Mouse (Mus musculus): ENCODE measurements around the gene Rpl13a.
"Not testable (repeated sequence)": the region's sequence is repeated elsewhere in the genome, so short reads cannot be mapped to it uniquely, and the experiment has no call there.

The Rpl13a gene

DNA sequence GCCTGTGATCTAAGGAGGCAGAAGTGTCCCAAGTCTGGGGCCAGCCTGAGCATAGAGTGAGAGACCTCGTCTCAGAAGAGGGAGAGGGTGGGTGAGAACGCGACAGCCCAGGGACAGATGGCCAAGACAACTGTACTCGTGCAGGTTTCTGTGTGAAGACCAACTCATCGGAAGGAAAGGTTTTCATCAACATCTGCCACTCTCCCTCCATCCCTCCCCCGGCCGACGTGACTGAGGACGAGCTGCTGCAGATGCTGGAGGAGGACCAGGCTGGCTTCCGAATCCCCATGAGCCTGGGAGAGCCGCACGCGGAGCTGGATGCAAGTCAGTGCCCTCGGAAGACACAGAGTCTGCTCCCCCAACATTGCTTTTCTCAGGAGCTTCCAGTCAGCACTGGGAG is 28.9 kb upstream of the Rpl13a start:
- peak in 1 of 2 experiments; percentile 75 for DNase-seq (ENCODE audit: low spot score in 2 of 2)

DNA sequence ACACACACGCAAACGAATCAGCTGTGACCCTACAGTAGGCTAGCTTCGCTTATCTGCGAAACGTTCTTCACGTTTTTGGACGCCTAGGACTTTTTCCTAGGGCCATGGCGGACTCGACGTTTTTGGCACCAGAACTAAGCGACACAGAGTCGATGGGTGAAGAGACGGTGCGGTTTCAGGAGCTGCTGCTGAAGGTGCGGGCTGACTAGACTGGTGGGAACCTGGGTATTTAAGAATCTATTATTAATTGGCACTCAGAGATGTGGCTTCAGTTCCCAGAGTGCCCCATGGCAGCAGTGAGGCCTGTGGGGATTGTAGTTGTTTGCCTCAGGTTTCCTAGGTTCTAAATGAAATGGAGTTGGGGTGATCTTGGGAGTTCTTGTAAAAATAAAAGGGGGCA is 27.6 kb upstream of the Rpl13a start:
- DNase-seq (ENCODE audit: low spot score in 2 of 2), result no peak

DNA sequence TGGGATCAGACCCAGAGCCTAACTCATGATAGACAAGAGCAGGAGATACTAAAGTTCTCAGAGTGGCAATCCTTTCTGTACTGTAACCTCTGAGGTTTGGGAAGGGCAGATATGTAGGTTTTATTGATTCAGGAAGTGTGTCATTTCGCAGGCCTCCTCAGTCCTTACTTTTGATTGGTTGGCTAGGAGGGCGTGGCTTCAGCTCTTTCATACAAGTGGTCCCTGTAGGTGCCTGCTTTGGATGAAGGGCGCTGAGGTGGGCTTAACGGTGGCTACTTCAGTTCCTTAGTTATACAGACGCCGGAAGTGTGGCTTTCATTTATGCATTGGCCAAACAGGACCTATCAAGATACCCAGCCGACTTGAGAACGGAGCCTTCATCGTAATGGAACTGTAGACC is 27.0 kb upstream of the Rpl13a start:
- no peak for DNase-seq (ENCODE audit: low spot score in 2 of 2)

DNA sequence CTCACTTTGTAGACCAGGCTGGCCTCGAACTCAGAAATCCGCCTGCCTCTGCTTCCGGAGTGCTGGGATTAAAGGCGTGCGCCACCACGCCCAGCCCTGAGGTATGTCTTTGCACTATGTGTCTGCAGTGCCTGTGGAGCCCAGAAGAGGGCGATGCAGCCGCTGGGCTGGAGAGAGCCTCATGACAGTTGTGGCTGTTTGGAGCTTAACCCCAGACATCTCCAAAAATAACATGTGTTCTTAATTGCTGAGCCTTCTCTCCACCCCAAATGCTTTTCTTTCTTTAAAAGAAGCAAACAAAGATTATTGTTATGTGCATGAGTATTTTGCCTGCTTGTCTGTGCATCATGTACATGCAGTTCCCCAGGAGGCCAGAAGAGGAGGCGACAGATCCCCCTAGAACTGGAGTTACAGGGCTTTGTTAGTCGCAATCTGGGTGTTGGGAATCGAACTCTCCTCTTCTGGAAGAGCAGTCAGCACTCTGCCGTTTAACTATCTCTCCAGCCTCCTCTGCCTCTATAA is 26.5 kb upstream of the Rpl13a start:
- peak in 1 of 2 experiments; percentile 54 for DNase-seq (ENCODE audit: low spot score in 2 of 2)

DNA sequence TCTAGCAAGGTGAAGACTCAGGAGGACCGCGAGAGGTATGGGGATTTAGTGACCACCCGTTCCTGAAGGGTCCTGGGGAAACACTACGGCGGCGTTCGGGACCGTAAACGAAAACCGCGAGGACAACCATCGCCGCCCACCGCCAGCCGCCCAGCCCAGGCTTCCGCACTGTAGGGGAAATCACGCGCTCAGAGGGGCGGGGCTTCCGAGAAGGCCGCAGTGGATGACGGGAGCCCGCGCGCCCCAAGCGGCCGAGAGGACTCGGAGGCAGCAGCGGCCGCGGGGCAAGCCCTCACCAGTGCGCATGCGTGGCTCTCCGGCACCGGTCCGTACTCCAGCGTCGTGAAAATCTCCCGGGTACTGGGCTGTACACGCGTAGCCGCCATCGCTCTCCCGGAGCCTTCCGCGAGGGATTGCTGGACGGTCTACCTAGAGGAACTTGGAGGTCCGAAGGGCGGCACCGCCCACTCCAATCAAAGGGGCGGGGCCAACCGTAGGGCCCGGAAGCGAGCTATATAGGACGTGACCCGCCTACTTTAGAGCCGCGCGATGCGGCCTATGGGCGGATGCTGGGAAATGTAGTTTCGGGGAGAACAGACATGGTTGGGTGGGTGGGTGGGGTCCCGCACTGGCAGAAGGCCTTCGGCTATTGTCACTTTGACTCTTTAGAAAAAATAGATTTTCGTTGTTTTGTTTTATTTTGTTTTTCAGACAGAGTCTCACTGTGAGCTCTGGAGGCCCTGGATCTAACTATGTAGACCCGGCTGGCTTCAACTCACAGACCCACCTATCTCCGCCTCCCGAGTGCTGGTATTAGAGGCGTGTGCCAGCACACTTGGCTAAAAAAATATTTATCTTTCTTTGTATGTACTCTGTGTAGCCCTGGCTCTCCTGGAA is 25.8 kb upstream of the Rpl13a start, which contains the start of the genes Pih1d1 and Aldh16a1:
Gene Pih1d1 (plus strand): TSS at position 208 of the 897 bp plus-strand sequence.
Gene Aldh16a1 (minus strand): TSS at position 489 of the 897 bp plus-strand sequence.
- peak; percentile 89 to 96 for DNase-seq (ENCODE audit: low spot score in 2 of 2)

DNA sequence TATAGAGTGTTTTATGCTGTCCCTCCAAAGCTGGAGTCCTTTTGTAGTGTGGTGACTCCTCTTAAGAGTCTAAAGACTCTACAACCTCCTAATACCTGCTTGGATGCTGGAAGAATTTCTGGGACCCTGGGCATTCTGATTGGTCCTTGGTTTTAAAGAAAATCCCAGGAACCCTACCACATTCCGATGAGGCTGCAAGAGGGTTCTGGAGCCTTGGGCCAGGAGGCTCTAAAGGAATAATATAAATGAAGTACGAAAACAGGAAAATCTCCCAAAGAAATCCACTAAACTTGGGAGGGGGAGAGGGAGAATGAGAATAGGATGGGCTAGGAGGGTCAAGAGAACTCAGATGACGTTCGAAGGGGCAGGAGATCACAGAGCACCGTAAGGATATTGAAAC is 25.0 kb upstream of the Rpl13a start:
- no peak for DNase-seq (ENCODE audit: low spot score in 2 of 2)

DNA sequence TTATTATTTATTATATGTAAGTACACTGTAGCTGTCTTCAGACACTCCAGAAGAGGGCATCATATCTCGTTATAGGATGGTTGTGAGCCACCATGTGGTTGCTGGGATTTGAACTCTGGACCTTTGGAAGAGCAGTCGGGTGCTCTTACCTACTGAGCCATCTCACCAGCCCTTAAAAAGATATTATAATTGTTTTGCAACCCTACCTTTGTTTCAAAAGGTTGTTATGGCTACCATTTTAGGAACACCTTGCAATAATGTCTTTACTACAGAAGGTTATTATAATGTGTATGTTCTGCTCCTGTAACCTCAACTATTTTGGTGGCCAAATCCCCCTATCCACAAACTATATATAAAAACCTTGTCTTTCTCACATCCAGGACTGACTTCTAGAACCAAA is 24.5 kb upstream of the Rpl13a start:
- DNase-seq (ENCODE audit: low spot score in 2 of 2), result not testable (repeated sequence)

DNA sequence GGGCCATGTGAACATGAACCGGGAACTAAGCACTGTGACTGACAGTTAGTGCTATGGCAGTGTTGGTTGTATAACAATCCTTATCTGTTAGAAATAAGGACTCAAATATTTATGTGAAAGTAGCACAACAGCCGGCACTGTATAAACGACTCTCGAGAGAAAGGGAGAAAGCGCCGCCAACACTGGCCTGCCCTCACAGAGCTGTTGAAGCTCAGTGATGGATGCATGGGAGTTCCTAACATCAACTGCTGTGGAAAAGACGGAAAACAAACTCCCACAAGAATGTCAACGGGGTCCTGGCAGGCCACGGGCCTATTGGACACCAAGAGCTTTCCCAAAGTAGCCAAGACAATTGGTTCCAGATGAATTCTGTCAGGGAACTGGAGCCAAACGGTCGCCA is 22.7 kb upstream of the Rpl13a start:
- DNase-seq (ENCODE audit: low spot score in 2 of 2), result no peak

DNA sequence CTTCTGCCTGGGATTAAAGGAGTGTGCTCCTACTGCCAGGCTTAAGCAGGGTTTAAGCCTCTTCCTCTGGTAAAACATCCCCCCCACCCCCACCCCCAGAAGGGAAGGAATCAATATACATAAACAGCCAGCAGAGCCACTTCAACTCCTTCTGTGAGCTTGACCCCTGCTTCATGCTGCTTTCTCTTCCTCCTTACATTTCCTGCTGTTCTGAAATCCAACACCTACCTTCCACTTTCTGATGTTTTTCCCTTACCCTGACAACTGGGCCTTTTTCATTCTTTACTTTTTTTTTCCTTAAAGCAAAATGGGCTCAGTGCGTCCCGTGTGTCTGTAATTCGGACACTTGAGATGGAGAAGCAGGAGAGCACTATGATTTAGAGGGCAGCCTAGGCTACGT is 21.8 kb upstream of the Rpl13a start:
- no peak for DNase-seq (ENCODE audit: low spot score in 2 of 2)

DNA sequence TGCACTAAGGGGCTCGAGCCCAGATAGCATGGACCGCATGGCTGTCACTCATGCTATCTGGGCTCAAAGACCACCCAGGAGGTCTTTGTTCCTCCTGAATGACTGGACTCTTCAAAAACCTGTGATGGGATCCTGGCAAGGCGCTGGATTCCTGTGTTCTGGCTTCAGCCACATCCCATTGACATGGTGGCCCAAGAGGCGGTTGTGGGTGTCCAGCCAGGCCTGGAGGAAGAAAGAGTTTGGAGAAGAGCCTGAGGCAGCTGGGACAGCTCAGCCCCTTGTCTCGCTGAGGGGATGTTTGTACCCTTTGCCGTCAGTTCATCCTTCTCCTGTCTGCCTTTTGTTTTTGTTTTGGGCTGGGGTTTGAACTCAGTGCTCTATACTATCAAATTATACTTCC is 21.0 kb upstream of the Rpl13a start:
- DNase-seq (ENCODE audit: low spot score in 2 of 2), result no peak

DNA sequence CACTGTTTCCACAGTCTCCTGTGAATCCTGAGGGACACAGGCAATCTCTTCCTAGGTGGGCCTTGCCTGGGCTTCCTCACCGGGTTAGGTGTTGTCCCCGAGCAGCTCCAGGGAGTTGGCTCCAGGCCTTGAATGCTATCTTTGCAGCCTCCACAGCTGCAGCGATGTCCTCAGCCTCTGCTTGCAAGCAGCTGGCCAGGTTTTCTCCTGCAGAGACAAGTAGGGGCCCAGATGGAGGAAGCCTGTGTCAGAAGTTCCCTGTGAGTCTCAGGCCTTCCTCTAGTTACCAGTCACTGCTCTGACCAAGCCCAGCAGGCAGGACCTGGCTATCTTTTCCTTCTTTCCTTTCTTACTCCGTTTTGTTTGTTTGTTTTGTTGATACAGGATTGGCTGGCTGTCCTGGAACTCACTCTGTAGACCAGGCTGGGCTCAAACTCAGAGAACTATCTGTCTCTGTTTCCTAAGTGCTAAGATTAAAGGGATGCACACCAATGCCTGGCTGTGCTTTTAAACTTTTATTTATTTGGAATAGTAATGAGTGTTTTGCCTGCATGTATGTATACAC is 20.1 kb upstream of the Rpl13a start:
- DNase-seq (ENCODE audit: low spot score in 2 of 2), result no peak

DNA sequence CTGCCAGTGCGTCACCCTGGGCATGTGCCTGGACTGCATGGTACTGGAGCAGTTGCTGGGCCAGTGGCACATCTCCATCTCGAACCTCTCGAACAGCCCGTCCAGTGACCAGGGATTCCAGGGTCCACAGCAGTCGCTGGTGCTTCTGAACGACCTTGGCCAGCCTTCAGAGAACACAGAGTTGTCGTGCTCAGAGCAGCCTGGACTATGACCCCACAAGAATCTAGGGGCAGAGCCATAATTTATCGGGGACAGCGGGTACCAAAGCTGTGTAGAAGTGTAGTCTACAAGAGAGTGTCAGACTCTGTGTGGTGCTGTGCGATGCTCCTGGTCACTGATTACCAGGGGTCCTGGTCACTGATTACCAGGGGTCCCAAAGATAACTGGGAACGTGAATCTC is 19.3 kb upstream of the Rpl13a start:
- DNase-seq (ENCODE audit: low spot score in 2 of 2), result no peak

DNA sequence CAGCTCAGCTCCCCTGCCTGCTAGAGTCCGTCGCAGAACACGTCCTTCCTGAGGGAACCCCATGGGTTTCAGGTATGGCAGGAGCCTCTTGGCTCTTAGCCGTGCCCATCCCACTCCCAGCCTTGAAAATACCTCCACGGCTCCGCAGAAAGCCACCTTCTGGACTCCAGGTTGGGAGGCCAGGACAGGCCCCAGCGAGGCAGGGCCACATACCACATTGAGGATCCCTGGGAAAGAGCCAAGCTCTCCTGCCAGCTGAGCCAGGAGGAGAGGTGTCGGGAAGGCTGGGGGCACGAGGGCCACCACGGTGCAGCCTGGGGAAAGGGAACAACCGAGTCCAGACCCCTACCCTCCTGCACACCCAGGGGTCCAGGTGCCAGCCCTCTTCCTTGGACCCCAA is 18.7 kb upstream of the Rpl13a start:
- DNase-seq (ENCODE audit: low spot score in 2 of 2), result no peak

DNA sequence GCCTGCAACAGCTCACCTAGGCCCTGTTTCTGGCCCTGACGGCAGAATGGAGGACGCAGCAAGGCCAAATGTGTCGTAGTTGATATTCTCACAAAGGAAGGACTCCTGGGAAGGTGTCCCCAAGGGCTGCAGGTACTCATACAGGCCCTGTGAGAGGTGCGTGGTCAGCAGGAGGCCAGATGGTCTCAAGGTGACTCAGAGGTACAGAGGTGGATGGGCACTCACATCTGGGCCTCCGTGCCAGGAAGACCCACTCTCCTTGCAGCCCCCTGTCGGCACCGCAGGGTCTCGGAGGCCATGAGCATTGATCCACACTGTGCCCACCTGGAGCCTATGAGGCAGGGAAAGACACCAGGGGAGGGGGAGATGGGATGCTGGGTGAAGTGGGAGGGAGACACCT is 16.9 kb upstream of the Rpl13a start:
- DNase-seq (ENCODE audit: low spot score in 2 of 2), result no peak

DNA sequence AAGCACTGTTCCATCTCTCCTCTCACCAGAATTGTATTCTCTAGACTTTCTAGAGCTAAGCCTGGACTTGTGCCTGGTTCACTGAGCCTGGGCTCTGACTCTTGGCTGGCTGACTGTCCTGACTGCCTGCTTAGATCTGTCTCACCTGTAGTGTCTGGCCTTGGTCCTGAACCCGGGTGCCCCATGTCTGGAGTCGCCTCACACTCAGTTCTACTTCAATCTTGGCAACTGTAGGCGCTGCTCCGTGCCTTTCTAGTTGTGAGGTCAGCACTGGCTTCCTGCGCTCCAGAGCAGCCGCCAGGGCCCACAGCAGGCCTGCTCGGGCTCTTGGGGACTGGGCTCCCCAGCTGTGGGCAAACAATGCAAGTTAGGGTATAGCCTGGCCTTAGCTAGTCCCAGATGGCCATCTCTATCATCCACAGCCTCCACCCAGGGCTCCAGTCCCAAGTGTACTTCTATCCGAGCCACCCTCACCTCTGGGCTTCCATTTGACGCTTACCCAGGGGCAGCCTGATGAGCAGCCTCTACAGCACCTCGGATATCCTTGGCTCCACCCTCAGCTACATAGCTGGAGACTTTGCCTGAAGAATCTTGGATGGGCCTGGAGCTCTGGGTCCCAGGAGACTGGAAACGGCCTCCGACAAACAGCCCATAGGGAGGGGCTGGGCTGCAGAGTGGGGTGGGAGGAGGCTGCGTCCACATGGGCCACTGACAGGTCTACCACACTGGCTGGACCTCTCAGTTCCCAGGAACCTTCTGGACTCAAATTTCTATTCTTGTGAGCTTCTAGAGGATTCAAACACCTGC is 16.0 kb upstream of the Rpl13a start:
- DNase-seq (ENCODE audit: low spot score in 2 of 2), result no peak

DNA sequence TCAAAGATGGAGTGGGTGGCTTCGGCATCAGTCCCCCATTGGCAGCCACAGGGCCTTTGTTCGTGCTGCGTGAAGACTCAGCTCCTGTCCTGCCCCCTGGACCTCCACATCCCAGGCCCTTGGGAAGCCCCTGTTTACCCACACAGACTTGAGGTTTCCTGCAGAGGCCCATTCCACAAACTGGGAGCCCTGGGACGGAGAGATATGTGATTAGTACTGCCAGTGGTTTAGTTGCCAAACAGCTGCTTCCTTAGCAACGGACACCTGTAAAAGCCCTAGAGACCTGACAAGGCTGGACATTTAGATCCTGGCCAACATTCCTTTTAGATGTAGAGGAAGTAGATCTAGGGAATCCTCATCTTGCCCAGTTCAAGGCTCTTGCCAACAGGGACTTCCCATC is 13.4 kb upstream of the Rpl13a start:
- no peak for DNase-seq (ENCODE audit: low spot score in 2 of 2)

DNA sequence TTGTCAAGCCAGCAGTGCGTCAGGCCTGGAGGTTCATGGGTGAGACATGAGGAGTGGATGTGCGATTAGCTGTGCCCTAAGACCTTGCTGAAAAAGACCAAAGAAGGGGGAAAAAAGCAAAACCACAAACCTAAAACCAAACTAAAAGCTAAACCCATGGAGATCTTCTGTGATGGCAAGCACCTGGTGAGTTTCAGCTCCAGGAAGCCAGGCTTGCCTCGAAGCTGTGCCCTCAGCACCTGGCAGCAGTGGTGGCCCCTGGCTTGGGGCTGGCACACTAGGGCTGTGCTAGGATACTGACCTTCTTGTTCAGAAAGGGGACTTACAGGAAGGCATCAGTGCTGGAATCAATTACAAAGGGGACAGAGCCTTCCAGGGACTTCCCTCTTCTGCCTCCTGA is 12.8 kb upstream of the Rpl13a start:
- no peak for DNase-seq (ENCODE audit: low spot score in 2 of 2)

DNA sequence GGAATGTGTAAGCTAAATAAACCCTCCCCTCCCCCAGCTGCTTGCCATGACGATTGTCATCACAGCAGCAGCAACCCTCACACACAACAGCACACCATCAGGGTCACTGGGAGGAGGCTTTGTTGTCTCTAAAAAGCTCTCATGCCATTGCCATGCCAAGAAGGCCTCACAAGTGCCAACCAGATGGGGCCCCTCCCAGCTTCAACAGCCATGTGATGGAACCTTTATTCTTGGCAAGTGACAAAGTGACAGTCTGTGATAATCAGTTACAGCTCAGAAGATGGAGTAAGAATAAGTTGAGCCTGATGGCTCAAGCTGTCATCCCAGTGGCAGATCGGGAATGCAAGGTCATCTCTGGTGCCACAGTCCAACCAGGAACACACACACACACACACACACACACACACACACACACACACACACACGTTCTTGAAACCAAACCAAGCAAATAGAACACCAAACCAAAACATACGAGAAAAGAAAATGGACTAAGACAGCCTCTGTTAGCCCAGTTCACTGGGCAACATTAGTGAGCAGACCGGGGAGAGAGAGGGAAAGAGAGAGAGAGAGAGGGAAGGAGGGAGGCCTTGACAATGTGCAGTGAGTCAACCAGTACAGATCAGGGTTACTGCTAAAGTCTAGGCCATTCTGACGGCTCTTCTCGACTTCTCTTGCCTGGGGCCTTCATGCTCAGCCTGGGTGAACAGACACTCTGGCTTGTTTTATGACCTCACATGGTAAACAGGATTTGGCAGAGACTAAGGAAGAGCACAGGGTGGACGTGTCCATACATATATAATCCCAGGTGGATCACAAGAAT is 11.6 kb upstream of the Rpl13a start:
- DNase-seq (ENCODE audit: low spot score in 2 of 2), result no peak

DNA sequence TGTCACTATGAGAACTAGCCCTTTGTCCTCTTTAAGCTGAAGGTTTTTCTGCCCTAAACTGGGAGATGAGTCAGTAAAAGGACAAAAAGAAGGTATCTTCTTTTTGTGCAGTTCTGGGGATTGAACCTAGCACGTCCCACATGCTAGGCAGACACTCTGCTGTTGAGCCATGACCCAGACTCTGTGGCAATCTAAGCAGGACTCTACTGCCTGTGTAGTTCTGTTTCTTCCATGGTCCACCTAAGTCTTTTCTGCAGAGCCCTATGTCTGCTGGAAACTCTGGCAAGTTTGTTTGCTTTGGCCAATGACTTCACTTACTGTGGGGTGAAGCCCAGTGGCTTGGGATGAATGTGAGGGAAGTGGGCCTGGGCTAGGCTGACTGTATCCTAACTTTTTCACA is 9.8 kb upstream of the Rpl13a start:
- no peak for DNase-seq (ENCODE audit: low spot score in 2 of 2)

DNA sequence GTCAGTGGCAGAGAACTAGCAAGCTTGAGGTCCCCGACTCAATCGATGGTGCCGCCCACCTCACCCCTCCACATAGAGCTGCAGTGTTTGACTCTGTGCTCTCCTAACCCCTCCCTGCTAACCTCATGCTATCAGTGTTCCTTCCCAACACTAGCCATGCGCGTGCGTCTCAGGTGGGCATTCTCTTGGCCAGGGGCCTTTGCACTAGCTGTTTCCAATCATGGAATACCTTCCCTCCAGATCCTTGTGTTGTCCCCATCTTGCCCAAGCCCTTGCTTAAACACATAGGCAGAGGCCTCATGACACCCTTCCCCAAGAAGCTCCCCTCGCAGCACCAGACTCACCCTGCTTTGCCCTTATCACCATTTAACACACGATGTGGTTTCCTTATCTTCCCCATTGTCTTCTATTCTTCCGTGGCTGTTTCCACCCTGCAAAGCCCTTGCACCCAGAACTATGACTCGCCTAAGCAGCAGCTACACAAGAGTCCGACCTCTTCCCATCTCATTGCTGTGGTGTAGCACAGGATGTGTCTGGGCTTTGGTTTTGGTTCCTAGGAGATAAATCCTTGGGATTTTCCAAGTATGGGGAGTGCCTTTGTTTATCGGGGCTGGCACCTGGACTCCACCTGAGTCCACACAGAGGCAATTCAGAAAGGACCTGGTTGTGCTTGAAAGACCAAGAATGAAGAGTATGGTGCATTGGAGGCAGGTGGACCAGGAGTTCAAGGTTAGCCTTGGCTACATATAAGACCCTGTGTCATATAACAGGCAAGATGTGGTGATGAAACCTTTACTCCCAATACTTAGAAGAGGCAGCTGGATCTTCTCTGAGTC is 8.8 kb upstream of the Rpl13a start:
- DNase-seq (ENCODE audit: low spot score in 2 of 2), result no peak
